In genomic region chr5:52746920-52747319, GRCm38 (mm10) we compare ENCODE assay signal across 32 mouse cellular contexts.
"Had no signal": no experiment of that assay in that cellular context is flagged by ENCODE, and none has a peak within 500 bp of the region (broad histone marks: within the 10 kb centered on the region; RNA-seq: fewer than 3 reads in every experiment).

No protein-coding gene starts in this region.

- H3K27me3 ChIP-seq: limb, embryonic 12.5 days; limb, embryonic 13.5 days; limb, embryonic 15.5 days; liver, embryonic 12.5 days; liver, embryonic 13.5 days; liver, embryonic 15.5 days; lung, embryonic 15.5 days; megakaryocyte, embryonic 14.5 days; midbrain, embryonic 12.5 days; midbrain, embryonic 15.5 days; neural tube, embryonic 12.5 days had no signal

- H3K27ac ChIP-seq: left cerebral cortex, adult 2 months; limb, embryonic 10.5 days; limb, embryonic 12.5 days; limb, embryonic 13.5 days; limb, embryonic 15.5 days; liver, embryonic 12.5 days; liver, embryonic 13.5 days; liver, embryonic 14.5 days; liver, embryonic 15.5 days; macrophage; midbrain, embryonic 10.5 days; midbrain, embryonic 12.5 days; midbrain, embryonic 13.5 days; midbrain, embryonic 15.5 days; neural tube, embryonic 12.5 days had no signal

- ATAC-seq: liver, embryonic 12.5 days; liver, postnatal 0 days; midbrain, embryonic 13.5 days; midbrain, embryonic 15.5 days; midbrain, embryonic 16.5 days had no signal

- H3K36me3 ChIP-seq: liver, embryonic 15.5 days; midbrain, embryonic 10.5 days; midbrain, embryonic 12.5 days; midbrain, embryonic 13.5 days; midbrain, embryonic 15.5 days; neural tube, embryonic 12.5 days had no signal

- H3K9ac ChIP-seq: limb, embryonic 12.5 days; limb, embryonic 13.5 days; limb, embryonic 15.5 days; liver, embryonic 12.5 days; liver, embryonic 13.5 days; liver, embryonic 14.5 days; liver, embryonic 15.5 days; liver, postnatal 0 days; lung, embryonic 14.5 days; lung, embryonic 15.5 days; midbrain, embryonic 12.5 days; midbrain, embryonic 13.5 days; midbrain, embryonic 15.5 days; neural tube, embryonic 12.5 days had no signal

- H3K9me3 ChIP-seq: limb, embryonic 10.5 days; limb, embryonic 12.5 days; limb, embryonic 13.5 days; limb, embryonic 15.5 days; liver, embryonic 12.5 days; liver, embryonic 13.5 days; liver, embryonic 15.5 days; lung, embryonic 15.5 days; megakaryocyte, embryonic 14.5 days; midbrain, embryonic 10.5 days; midbrain, embryonic 12.5 days; midbrain, embryonic 13.5 days; midbrain, embryonic 15.5 days; neural tube, embryonic 12.5 days had no signal

- H3K4me1 ChIP-seq: midbrain, embryonic 15.5 days; neural tube, embryonic 12.5 days had no signal

- H3K4me2 ChIP-seq: limb, embryonic 12.5 days; limb, embryonic 13.5 days; limb, embryonic 15.5 days; liver, embryonic 11.5 days; liver, embryonic 12.5 days; liver, embryonic 13.5 days; liver, embryonic 15.5 days; lung, embryonic 14.5 days; lung, embryonic 15.5 days; midbrain, embryonic 11.5 days; midbrain, embryonic 12.5 days; midbrain, embryonic 13.5 days; midbrain, embryonic 15.5 days; neural tube, embryonic 12.5 days had no signal

- H3K4me3 ChIP-seq: left cerebral cortex, adult 2 months; limb, embryonic 10.5 days; limb, embryonic 12.5 days; limb, embryonic 13.5 days; limb, embryonic 15.5 days; liver, embryonic 12.5 days; liver, embryonic 13.5 days; liver, embryonic 15.5 days; lung, embryonic 15.5 days; megakaryocyte, embryonic 14.5 days; midbrain, embryonic 10.5 days; midbrain, embryonic 12.5 days; midbrain, embryonic 13.5 days; midbrain, embryonic 15.5 days; myocyte; neural tube, embryonic 12.5 days had no signal

- DNase-seq: left cerebral cortex, postnatal 4 days; liver; liver, embryonic 13.5 days; liver, postnatal 0 days; lung, adult 18-20 months; lung, adult 2 months; lung, embryonic 14.5 days; lung, postnatal 10 days; lung, postnatal 14 days; lung, postnatal 36 days; lung, postnatal 4 days; midbrain, embryonic 14.5 days had no signal
